Mouse (Mus musculus) layer of hippocampus, adult 18-20 months (tissue): ENCODE results near the gene Dnajb13. TPM values are rescaled to one million over a fixed set of nuclear protein-coding genes. Genes with fewer than 3 reads are reported as not detected.
A peak's percentile ranks its signal among the peaks of the same experiment; 100 is the strongest.

Source experiments
- DNase-seq, 2 experiments: peaks; one replicate each; pipeline ENCODE4 v3.0.0; 2022; ENCODE audit warnings: low spot score in 2 of 2
- total RNA-seq, 2 experiments: library from RNA; stranded (reverse); gene quantifications; 2 replicates each; pipeline ENCODE4 v1.2.3; 2021

Dnajb13 gene
- total RNA-seq, 2 experiments from 2014 or later: 0.36 to 0.77 TPM

GRCm38 (mm10) chr7:100463194-100463593 is 51.6 kb downstream of the Dnajb13 start:
- no peak for DNase-seq

GRCm38 (mm10) chr7:100461621-100462151 is 53.1 kb downstream of the Dnajb13 start:
- DNase-seq: peak; percentile 38 to 65

- no peak for DNase-seq
Observed at GRCm38 (mm10) chr7:100459862-100460261, 54.9 kb downstream of the Dnajb13 start.

- no peak for DNase-seq
Observed at GRCm38 (mm10) chr7:100458153-100458552, 56.6 kb downstream of the Dnajb13 start.

Other genes starting within 250 kb of the Dnajb13 start
- 1 to 10 TPM; 3.0 to 5.9 TPM for gene P4ha3, start 229.4 kb downstream of the Dnajb13 start, total RNA-seq
- gene C2cd3, start 142.7 kb downstream of the Dnajb13 start, total RNA-seq: 10 to 100 TPM; 23.4 to 24.4 TPM
- gene Ppme1, start 142.7 kb downstream of the Dnajb13 start, total RNA-seq: 100 to 1,000 TPM; 145 to 146 TPM
- gene Ucp3, start 42.0 kb downstream of the Dnajb13 start, total RNA-seq: 1 to 10 TPM; 1.9 to 2.8 TPM
- gene Ucp2, start 21.6 kb downstream of the Dnajb13 start, total RNA-seq: 10 to 100 TPM; 60.5 to 73.3 TPM
- gene Coa4, start 22.1 kb upstream of the Dnajb13 start, total RNA-seq: 1 to 10 TPM; 8.0 TPM
- gene Rab6a, start 92.5 kb upstream of the Dnajb13 start, total RNA-seq: 100 to 1,000 TPM; 373 to 390 TPM
- 10 to 100 TPM; 70.4 to 74.7 TPM for gene Mrpl48, start 93.3 kb upstream of the Dnajb13 start, total RNA-seq
- gene Plekhb1, start 147.5 kb upstream of the Dnajb13 start, total RNA-seq: 100 to 1,000 TPM; 285 to 292 TPM
- 100 to 1,000 TPM; 217 to 233 TPM for gene Fam168a, start 191.7 kb upstream of the Dnajb13 start, total RNA-seq